Mouse (Mus musculus) liver, embryonic 16.5 days (tissue): Measurements from ENCODE around the gene Bicdl1. TPM values are rescaled to one million over a fixed set of nuclear protein-coding genes. Genes with fewer than 3 reads are reported as not detected.
A peak's percentile ranks its signal among the peaks of the same experiment; 100 is the strongest.

ENCODE experiments used
- ATAC-seq: fragments of 200-750 bp; cut with Nextera tagmentation; 2 replicates; pipeline ENCODE4 v1.8.0; 2017; ENCODE audit warnings: low read depth, mild to moderate bottlenecking, moderate number of reproducible peaks, moderate library complexity
- H3K27ac ChIP-seq: fragments of 300-500 bp; sonication (generic); 2 replicates; pipeline ENCODE4 v1.5.1; 2014; ENCODE audit warnings: mild to moderate bottlenecking, low read length
- H3K27me3 ChIP-seq: fragments of 300-500 bp; sonication (generic); 2 replicates; pipeline ENCODE4 v1.6.1; 2014; ENCODE audit warnings: low read depth, low read length, mixed read lengths; ENCODE audit not compliant: control insufficient read depth, insufficient read depth
- H3K36me3 ChIP-seq: fragments of 300-500 bp; sonication (generic); 2 replicates; pipeline ENCODE4 v1.6.1; 2014; ENCODE audit warnings: mild to moderate bottlenecking; ENCODE audit not compliant: control insufficient read depth, insufficient read depth
- H3K4me1 ChIP-seq: fragments of 300-500 bp; sonication (generic); 2 replicates; pipeline ENCODE4 v1.6.1; 2014; ENCODE audit warnings: low read depth, low read length, mixed read lengths; ENCODE audit not compliant: control insufficient read depth
- H3K4me2 ChIP-seq: fragments of 300-500 bp; sonication (generic); 2 replicates; pipeline ENCODE4 v1.6.1; 2014; ENCODE audit warnings: low read depth, low read length, mixed read lengths
- H3K4me3 ChIP-seq: fragments of 300-500 bp; sonication (generic); 2 replicates; pipeline ENCODE4 v1.5.1; 2014; ENCODE audit warnings: low read depth, mild to moderate bottlenecking, low read length
- H3K9ac ChIP-seq: fragments of 300-500 bp; sonication (generic); 2 replicates; pipeline ENCODE4 v1.6.1; 2014; ENCODE audit warnings: low read depth, low read length
- H3K9me3 ChIP-seq: fragments of 300-500 bp; sonication (generic); replicated peaks from 2 replicates; pipeline ENCODE4 v1.6.1; 2016; ENCODE audit warnings: low read length; ENCODE audit not compliant: control insufficient read depth
- WGBS: fragments of 180-500 bp; shearing (Covaris S2); extraction: QIAGEN DNeasy Blood & Tissue Kit; methylation state at CpG from one replicate; pipeline ENCODE4 v1.1.7; 2014; ENCODE audit not compliant: insufficient replicate concordance; 5-methylcytosine and 5-hydroxymethylcytosine counted together
- microRNA-seq: library from miRNA; unstranded; fragments of <30 nt; microRNA quantifications from one replicate; pipeline ENCODE4, GENCODE M21; 2016
- polyA plus RNA-seq: library from polyadenylated mRNA; unstranded; fragments of >200 nt; fragmentation: Nextera tagmentation; extraction: Ambion mirVana; gene quantifications from 2 replicates; pipeline ENCODE4 v1.2.1, GENCODE M21; 2015

Bicdl1 gene
- polyA plus RNA-seq, 1 experiment from 2014 or later: 1.3 TPM

GRCm38 (mm10) chr5:115619690-115620089, 111.7 kb downstream of the Bicdl1 start:
- ATAC-seq: no peak
- H3K36me3 ChIP-seq: peaks cover 24% of the 10 kb centered on the region
- no peak overlapping the region for H3K27ac ChIP-seq
- H3K27me3 ChIP-seq: no peaks in the 10 kb centered on the region
- no peaks in the 10 kb centered on the region for H3K9me3 ChIP-seq
- 85% methylated on average over 15 of the region's 15 CpGs for WGBS
- H3K4me2 ChIP-seq: no peak overlapping the region
- H3K4me3 ChIP-seq: no peak overlapping the region
- H3K9ac ChIP-seq: no peak overlapping the region
- H3K4me1 ChIP-seq: peaks cover 13% of the 10 kb centered on the region

GRCm38 (mm10) chr5:115614948-115615347, 116.5 kb downstream of the Bicdl1 start:
- no peak overlapping the region for H3K27ac ChIP-seq
- H3K27me3 ChIP-seq: no peaks in the 10 kb centered on the region
- ATAC-seq: no peak
- no peak overlapping the region for H3K9ac ChIP-seq
- no peaks in the 10 kb centered on the region for H3K9me3 ChIP-seq
- H3K4me1 ChIP-seq: peaks cover 6% of the 10 kb centered on the region; the same call in 1 of the 2 replicates
- 66% methylated on average over 7 of the region's 7 CpGs for WGBS
- H3K36me3 ChIP-seq: peaks cover 48% of the 10 kb centered on the region
- H3K4me2 ChIP-seq: no peak overlapping the region
- H3K4me3 ChIP-seq: no peak overlapping the region

GRCm38 (mm10) chr5:115613332-115613731, 118.1 kb downstream of the Bicdl1 start:
- H3K9me3 ChIP-seq: no peaks in the 10 kb centered on the region
- H3K27me3 ChIP-seq: no peaks in the 10 kb centered on the region
- ATAC-seq: no peak
- no peak overlapping the region for H3K4me3 ChIP-seq
- H3K9ac ChIP-seq: no peak overlapping the region
- no peak overlapping the region for H3K4me2 ChIP-seq
- H3K36me3 ChIP-seq: peaks cover 52% of the 10 kb centered on the region
- 91% methylated on average over 9 of the region's 9 CpGs for WGBS
- no peak overlapping the region for H3K27ac ChIP-seq
- peaks cover 6% of the 10 kb centered on the region; the same call in 1 of the 2 replicates for H3K4me1 ChIP-seq

- H3K27ac ChIP-seq: peak overlapping the region; percentile 42; the same call in 1 of the 2 replicates
- H3K9ac ChIP-seq: no peak overlapping the region
- H3K4me1 ChIP-seq: peaks cover 6% of the 10 kb centered on the region; the same call in 1 of the 2 replicates
- ATAC-seq: peak; percentile 78
- WGBS: 49% methylated on average over 11 of the region's 11 CpGs
- H3K36me3 ChIP-seq: peaks cover 50% of the 10 kb centered on the region
- H3K4me3 ChIP-seq: no peak overlapping the region
- no peaks in the 10 kb centered on the region for H3K9me3 ChIP-seq
- H3K4me2 ChIP-seq: no peak overlapping the region
- H3K27me3 ChIP-seq: no peaks in the 10 kb centered on the region
Measured at GRCm38 (mm10) chr5:115611566-115611965, 119.9 kb downstream of the Bicdl1 start.

- Histone ChIP-seq H3K4me1 (no peaks in the 10 kb centered on the region), H3K9ac (no peak overlapping the region), H3K4me3 (no peak overlapping the region), H3K4me2 (no peak overlapping the region), H3K9me3 (no peaks in the 10 kb centered on the region), H3K36me3 (peaks cover 40% of the 10 kb centered on the region), H3K27me3 (no peaks in the 10 kb centered on the region), H3K27ac (no peak overlapping the region)
- 83% methylated on average over 6 of the region's 6 CpGs for WGBS
- no peak for ATAC-seq
Measured at GRCm38 (mm10) chr5:115603561-115603960, 127.9 kb downstream of the Bicdl1 start.

Small RNA genes lying within 50 kb of the gene (microRNA-seq; reads per million reads assigned to microRNA genes)
- not detected for gene Mir7030

Other genes starting within 250 kb of the Bicdl1 start
- 4.6 and 6.5 TPM in 2 replicates for gene Sirt4, start 246.9 kb downstream of the Bicdl1 start, polyA plus RNA-seq
- 17.2 and 19.1 TPM in 2 replicates for gene Pxn, start 224.9 kb downstream of the Bicdl1 start, polyA plus RNA-seq
- gene Rplp0, start 172.2 kb downstream of the Bicdl1 start, polyA plus RNA-seq: 919 and 997 TPM in 2 replicates
- gene Gcn1l1, start 166.4 kb downstream of the Bicdl1 start, polyA plus RNA-seq: 14.1 and 14.8 TPM in 2 replicates
- 3.2 and 4.1 TPM in 2 replicates for gene Rab35, start 99.7 kb downstream of the Bicdl1 start, polyA plus RNA-seq
- 32.7 and 34.1 TPM in 2 replicates for gene Cit, start 113.7 kb upstream of the Bicdl1 start, polyA plus RNA-seq